Mouse (Mus musculus): ENCODE data around the gene Hpn. TPM values are rescaled to one million over a fixed set of nuclear protein-coding genes. Genes with fewer than 3 reads are reported as not detected.

The Hpn gene
- polyA plus RNA-seq, 1 experiment from 2014 or later, result 3.0 TPM

GRCm38 (mm10) chr7:31119556-31119955, 4.5 kb upstream of the Hpn start:
- Histone ChIP-seq H3K36me3 (no peaks in the 10 kb centered on the region), H3K9me3 (no peaks in the 10 kb centered on the region), H3K27ac (no peak overlapping the region), H3K4me2 (replicated peaks) (no peak overlapping the region), H3K4me1 (peaks cover 10% of the 10 kb centered on the region), H3K4me3 (no peak overlapping the region), H3K9ac (no peak overlapping the region), H3K27me3 (peaks cover 8% of the 10 kb centered on the region)
- ATAC-seq (ENCODE audit: low FRiP score, low read depth), result no peak
- 78% methylated on average over 5 of the region's 5 CpGs for WGBS

DNA sequence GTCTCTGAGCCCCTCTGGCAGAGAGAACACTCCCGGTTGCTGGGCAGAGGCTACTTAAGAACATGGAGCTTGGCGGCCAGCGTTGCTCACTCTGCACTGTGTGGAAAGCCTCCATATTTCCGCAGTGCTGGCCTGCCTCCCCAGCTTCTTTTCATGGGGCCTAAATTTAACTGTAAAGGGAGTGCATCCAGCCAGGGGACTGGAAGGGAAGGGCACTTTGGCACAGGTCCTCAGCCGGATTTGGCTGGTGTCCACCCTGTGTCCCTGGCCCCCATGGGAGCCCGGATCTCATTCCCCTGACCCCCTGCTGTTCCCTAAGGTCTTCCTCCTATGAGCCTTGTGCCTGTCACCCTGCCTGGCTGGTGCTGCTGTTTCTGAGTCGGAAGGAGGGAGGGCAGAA, 3.4 kb upstream of the Hpn start:
- H3K36me3 ChIP-seq, result no peaks in the 10 kb centered on the region
- no peaks in the 10 kb centered on the region for H3K9me3 ChIP-seq
- ATAC-seq (ENCODE audit: low FRiP score, low read depth), result no peak
- no peak overlapping the region for H3K4me3 ChIP-seq
- no peak overlapping the region for H3K4me2 ChIP-seq (replicated peaks)
- no peaks in the 10 kb centered on the region for H3K27me3 ChIP-seq
- WGBS, result 80% methylated on average over 7 of the region's 7 CpGs
- H3K4me1 ChIP-seq, result peaks cover 10% of the 10 kb centered on the region
- H3K9ac ChIP-seq, result no peak overlapping the region
- no peak overlapping the region for H3K27ac ChIP-seq

DNA sequence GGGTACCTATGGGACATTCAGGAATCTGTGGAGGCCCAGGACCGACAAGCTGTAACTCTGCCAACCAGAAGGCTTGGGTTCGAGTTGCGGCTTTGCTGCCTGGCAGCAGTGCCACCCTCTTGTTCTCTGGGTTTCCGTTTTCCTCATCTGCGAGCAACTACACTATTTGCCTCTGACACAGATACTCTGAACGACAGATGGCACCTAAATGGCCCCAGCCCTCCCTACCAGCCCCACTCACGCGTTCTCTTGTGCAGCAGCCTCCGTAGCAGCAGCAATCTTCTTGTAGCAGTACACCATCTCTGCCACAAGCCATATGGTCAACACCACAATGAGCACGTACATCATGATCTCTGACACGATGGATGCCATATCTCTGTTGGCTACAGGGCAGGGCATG, 2.4 kb upstream of the Hpn start:
- H3K4me1 ChIP-seq, result peaks cover 10% of the 10 kb centered on the region
- H3K4me3 ChIP-seq, result no peak overlapping the region
- no peak overlapping the region for H3K9ac ChIP-seq
- H3K4me2 ChIP-seq (replicated peaks), result no peak overlapping the region
- no peaks in the 10 kb centered on the region for H3K27me3 ChIP-seq
- 85% methylated on average over 11 of the region's 11 CpGs for WGBS
- H3K36me3 ChIP-seq, result no peaks in the 10 kb centered on the region
- no peak overlapping the region for H3K27ac ChIP-seq
- no peak for ATAC-seq (ENCODE audit: low FRiP score, low read depth)
- H3K9me3 ChIP-seq, result no peaks in the 10 kb centered on the region

DNA sequence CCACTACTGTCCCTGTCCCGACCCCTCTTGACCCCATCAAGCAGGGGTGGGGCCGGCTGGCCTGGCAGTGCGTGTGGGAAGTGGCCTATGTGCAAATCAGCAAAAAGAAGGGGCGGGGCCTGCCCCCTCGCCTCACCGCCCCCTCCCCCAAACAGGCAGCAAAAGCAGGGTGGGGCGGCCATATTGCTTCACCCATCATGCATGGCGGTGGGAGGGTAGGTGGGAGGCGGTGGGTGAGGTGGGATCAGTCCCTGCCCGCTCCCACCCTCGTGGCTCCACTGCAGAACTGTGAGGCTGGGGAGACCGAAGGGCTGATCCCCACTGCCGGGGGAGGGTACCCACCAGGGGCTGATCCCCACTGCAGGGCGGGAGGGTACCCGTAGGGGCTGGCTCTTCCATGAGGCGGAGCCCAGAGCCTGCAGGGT, 1.6 kb upstream of the Hpn start:
- Histone ChIP-seq H3K36me3 (no peaks in the 10 kb centered on the region), H3K4me2 (replicated peaks) (no peak overlapping the region), H3K4me3 (no peak overlapping the region), H3K9me3 (no peaks in the 10 kb centered on the region), H3K27me3 (no peaks in the 10 kb centered on the region), H3K9ac (no peak overlapping the region), H3K27ac (no peak overlapping the region), H3K4me1 (peaks cover 10% of the 10 kb centered on the region)
- WGBS, result 51% methylated on average over 16 of the region's 16 CpGs
- no peak for ATAC-seq (ENCODE audit: low FRiP score, low read depth)

DNA sequence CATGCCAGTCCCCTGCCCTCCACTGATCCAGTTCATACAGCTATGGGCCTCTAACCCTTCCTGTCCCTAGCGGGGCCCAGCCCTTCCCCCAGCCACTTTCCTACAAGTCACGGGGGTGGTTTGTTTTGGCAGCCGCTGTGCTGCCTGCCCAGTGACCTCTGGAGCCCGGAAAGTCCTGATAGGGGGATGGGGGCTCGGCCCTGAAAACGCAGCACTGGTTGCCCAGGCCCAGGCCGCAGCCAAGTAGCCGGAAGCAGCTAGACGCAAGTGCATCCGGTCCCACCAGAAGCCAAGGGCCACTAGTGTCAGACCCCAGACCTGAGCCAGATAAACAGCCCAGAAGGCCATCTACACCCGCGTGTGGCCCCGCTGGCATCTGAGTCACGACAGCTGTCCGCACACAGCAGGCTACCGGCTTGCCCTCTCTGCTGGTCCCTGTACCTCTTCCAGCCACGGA, 525 bp upstream of the Hpn start:
- 29% methylated on average over 17 of the region's 17 CpGs for WGBS

DNA sequence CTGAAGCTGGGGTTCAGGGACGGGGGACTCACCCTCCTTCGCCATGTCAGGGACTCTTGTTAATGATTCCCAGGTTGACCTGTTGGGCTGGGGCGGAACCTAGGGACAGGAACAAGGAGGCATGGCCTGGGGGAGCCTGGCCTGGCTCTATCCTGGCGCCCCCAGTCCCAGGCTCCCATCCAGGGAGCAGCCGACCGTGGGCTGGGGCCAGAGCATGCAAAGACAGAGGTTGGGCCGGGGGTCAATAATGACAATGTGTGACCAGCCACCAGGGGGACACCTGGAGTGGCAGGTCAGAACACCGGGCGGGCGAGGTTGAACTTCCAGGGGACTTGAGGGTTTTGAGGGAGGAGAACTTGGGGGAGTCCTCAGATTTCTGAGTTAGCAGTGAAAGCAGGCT, 444 bp downstream of the Hpn start:
- WGBS, result 48% methylated on average over 10 of the region's 10 CpGs
- H3K27ac ChIP-seq, result no peak overlapping the region
- no peak for ATAC-seq (ENCODE audit: low FRiP score, low read depth)
- H3K4me3 ChIP-seq, result no peak overlapping the region
- H3K4me2 ChIP-seq (replicated peaks), result peak overlapping the region; percentile 45
- H3K27me3 ChIP-seq, result no peaks in the 10 kb centered on the region
- peaks cover 10% of the 10 kb centered on the region for H3K4me1 ChIP-seq
- no peaks in the 10 kb centered on the region for H3K36me3 ChIP-seq
- H3K9ac ChIP-seq, result peak overlapping the region; percentile 39; the same call in 1 of the 2 replicates
- no peaks in the 10 kb centered on the region for H3K9me3 ChIP-seq

More for the DNA sequence above, 525 bp upstream of the Hpn start:
- peak overlapping the region; percentile 45 for H3K4me2 ChIP-seq (replicated peaks)
- no peak overlapping the region; the same call in 1 of the 2 replicates for H3K4me3 ChIP-seq
- H3K36me3 ChIP-seq, result no peaks in the 10 kb centered on the region
- H3K9me3 ChIP-seq, result no peaks in the 10 kb centered on the region
- no peaks in the 10 kb centered on the region for H3K27me3 ChIP-seq
- H3K9ac ChIP-seq, result no peak overlapping the region
- ATAC-seq (ENCODE audit: low FRiP score, low read depth), result 0 out of 2 replicates have a peak, but pooled peaks have one; percentile 30
- H3K27ac ChIP-seq, result no peak overlapping the region
- peaks cover 10% of the 10 kb centered on the region for H3K4me1 ChIP-seq

GRCm38 (mm10) chr7:31113800-31114199, 1.3 kb downstream of the Hpn start:
- H3K27ac ChIP-seq, result no peak overlapping the region
- H3K9me3 ChIP-seq, result no peaks in the 10 kb centered on the region
- no peaks in the 10 kb centered on the region for H3K27me3 ChIP-seq
- no peak overlapping the region for H3K4me3 ChIP-seq
- 70% methylated on average over 6 of the region's 6 CpGs for WGBS
- H3K4me2 ChIP-seq (replicated peaks), result no peak overlapping the region
- H3K36me3 ChIP-seq, result no peaks in the 10 kb centered on the region
- no peak for ATAC-seq (ENCODE audit: low FRiP score, low read depth)
- peaks cover 10% of the 10 kb centered on the region for H3K4me1 ChIP-seq
- H3K9ac ChIP-seq, result no peak overlapping the region

DNA sequence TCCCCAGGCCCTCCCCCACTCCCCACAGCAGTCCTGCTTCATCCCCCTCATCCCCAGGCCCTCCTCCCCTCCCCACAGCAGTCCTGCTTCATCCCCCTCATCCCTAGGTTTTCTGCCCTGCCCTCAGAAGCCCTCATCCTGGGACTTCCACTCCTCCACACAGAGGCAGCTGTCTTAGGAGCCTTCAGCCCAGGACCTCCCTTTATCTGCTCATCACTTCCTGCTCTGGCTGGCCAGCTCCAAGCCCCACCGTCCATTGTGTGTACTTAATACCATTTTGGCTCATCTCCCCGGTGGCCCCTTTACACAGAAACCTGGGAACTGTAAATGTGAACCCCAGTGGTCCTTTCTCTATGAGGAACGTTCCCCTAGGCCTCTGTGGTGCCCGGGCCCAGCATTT, 3.1 kb downstream of the Hpn start:
- H3K4me1 ChIP-seq, result peaks cover 10% of the 10 kb centered on the region
- 57% methylated on average over 4 of the region's 4 CpGs for WGBS
- H3K27ac ChIP-seq, result no peak overlapping the region
- no peaks in the 10 kb centered on the region for H3K27me3 ChIP-seq
- no peaks in the 10 kb centered on the region for H3K9me3 ChIP-seq
- H3K4me2 ChIP-seq (replicated peaks), result no peak overlapping the region
- H3K4me3 ChIP-seq, result no peak overlapping the region
- no peak for ATAC-seq (ENCODE audit: low FRiP score, low read depth)
- no peaks in the 10 kb centered on the region for H3K36me3 ChIP-seq
- H3K9ac ChIP-seq, result no peak overlapping the region

- no peak overlapping the region for H3K27ac ChIP-seq
- H3K9ac ChIP-seq, result no peak overlapping the region
- no peaks in the 10 kb centered on the region for H3K27me3 ChIP-seq
- H3K36me3 ChIP-seq, result no peaks in the 10 kb centered on the region
- WGBS, result 83% methylated on average over 15 of the region's 15 CpGs
- no peak for ATAC-seq (ENCODE audit: low FRiP score, low read depth)
- no peak overlapping the region for H3K4me3 ChIP-seq
- H3K4me1 ChIP-seq, result peaks cover 10% of the 10 kb centered on the region
- no peaks in the 10 kb centered on the region for H3K9me3 ChIP-seq
- H3K4me2 ChIP-seq (replicated peaks), result no peak overlapping the region
Observed at GRCm38 (mm10) chr7:31110861-31111385, 4.2 kb downstream of the Hpn start.

- 84% methylated on average over 5 of the region's 5 CpGs for WGBS
- no peak overlapping the region for H3K4me2 ChIP-seq (replicated peaks)
- H3K27me3 ChIP-seq, result no peaks in the 10 kb centered on the region
- no peak for ATAC-seq (ENCODE audit: low FRiP score, low read depth)
- H3K9ac ChIP-seq, result no peak overlapping the region
- H3K4me1 ChIP-seq, result no peaks in the 10 kb centered on the region; the same call in 1 of the 2 replicates
- H3K9me3 ChIP-seq, result no peaks in the 10 kb centered on the region
- no peaks in the 10 kb centered on the region for H3K36me3 ChIP-seq
- H3K27ac ChIP-seq, result no peak overlapping the region
- no peak overlapping the region for H3K4me3 ChIP-seq
Observed at GRCm38 (mm10) chr7:31109796-31110195, 5.3 kb downstream of the Hpn start.

GRCm38 (mm10) chr7:31109091-31109490, 6.0 kb downstream of the Hpn start:
- ATAC-seq (ENCODE audit: low FRiP score, low read depth), result 0 out of 2 replicates have a peak, but pooled peaks have one; percentile 16
- H3K4me3 ChIP-seq, result no peak overlapping the region
- WGBS, result 37% methylated on average over 6 of the region's 7 CpGs
- H3K4me1 ChIP-seq, result no peaks in the 10 kb centered on the region; the same call in 1 of the 2 replicates
- no peak overlapping the region for H3K4me2 ChIP-seq (replicated peaks)
- no peaks in the 10 kb centered on the region for H3K9me3 ChIP-seq
- H3K27ac ChIP-seq, result no peak overlapping the region
- H3K36me3 ChIP-seq, result no peaks in the 10 kb centered on the region
- H3K27me3 ChIP-seq, result no peaks in the 10 kb centered on the region; the same call in 1 of the 2 replicates
- no peak overlapping the region for H3K9ac ChIP-seq

GRCm38 (mm10) chr7:31107781-31108180, 7.3 kb downstream of the Hpn start:
- H3K4me2 ChIP-seq (replicated peaks), result no peak overlapping the region
- H3K36me3 ChIP-seq, result no peaks in the 10 kb centered on the region
- 88% methylated on average over 11 of the region's 11 CpGs for WGBS
- H3K27ac ChIP-seq, result no peak overlapping the region
- H3K4me1 ChIP-seq, result no peaks in the 10 kb centered on the region; the same call in 1 of the 2 replicates
- H3K9me3 ChIP-seq, result no peaks in the 10 kb centered on the region
- ATAC-seq (ENCODE audit: low FRiP score, low read depth), result no peak
- peaks cover 7% of the 10 kb centered on the region; the same call in 1 of the 2 replicates for H3K27me3 ChIP-seq
- no peak overlapping the region for H3K9ac ChIP-seq
- H3K4me3 ChIP-seq, result no peak overlapping the region

DNA sequence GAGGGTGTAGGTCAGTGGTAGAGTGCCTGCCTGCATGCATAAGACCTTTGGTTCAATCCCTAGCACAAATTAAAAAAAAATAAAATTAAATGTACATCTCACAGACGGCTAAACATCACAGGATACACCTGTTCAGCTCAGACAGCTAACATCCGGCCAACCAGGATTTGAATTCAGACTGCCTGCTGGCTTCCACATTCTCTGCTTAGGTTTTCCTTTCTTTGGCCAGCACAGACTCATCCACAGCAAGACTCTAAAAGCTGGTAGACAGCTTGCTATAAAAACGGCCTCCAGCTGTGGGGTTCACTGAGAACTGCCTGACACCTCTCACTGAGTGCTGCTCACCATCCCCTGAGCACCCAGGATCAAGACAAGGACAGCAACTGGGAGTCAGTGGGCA, 8.9 kb downstream of the Hpn start:
- WGBS, result 42% methylated on average over 3 of the region's 3 CpGs
- Histone ChIP-seq H3K27me3 (peaks cover 10% of the 10 kb centered on the region; the same call in 1 of the 2 replicates), H3K4me3 (no peak overlapping the region), H3K27ac (no peak overlapping the region), H3K4me2 (replicated peaks) (no peak overlapping the region), H3K9ac (no peak overlapping the region), H3K36me3 (no peaks in the 10 kb centered on the region), H3K9me3 (no peaks in the 10 kb centered on the region), H3K4me1 (no peaks in the 10 kb centered on the region; the same call in 1 of the 2 replicates)
- no peak for ATAC-seq (ENCODE audit: low FRiP score, low read depth)
